Mouse (Mus musculus): ENCODE measurements around the gene Fam160a2. TPM values are rescaled to one million over a fixed set of nuclear protein-coding genes. Genes with fewer than 3 reads are reported as not detected.

The Fam160a2 gene
- polyA plus RNA-seq, 1 experiment from 2014 or later: 40.1 TPM

DNA sequence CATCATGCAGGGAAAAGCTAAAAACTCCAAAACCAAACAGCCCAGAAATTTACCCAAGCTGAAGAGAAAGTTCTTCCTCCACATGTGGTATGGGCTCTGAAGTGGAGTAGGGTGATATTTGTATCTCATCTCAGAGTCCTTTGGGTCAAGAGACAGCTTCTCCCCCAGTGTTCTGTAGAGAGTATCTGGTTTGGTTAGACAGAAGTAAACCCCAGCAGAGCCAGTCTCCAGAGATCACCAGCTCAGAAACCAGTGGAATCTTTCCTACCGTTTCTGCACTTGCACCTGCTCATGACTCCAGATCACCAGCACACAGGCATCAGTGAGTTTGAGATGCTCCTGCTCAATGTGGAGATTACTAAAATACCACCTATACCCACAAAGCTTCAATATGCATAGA, 65.8 kb downstream of the Fam160a2 start, which contains the start of gene Olfr690:
Olfr690 (minus strand) TSS at position 101 of the 400 bp plus-strand sequence.
- no peak within 1 kb of the TSS for H3K27ac ChIP-seq (ENCODE audit: low read length)
- H3K9me3 ChIP-seq (replicated peaks; ENCODE audit: control insufficient read depth, low read length): no peaks in the 10 kb centered on the region
- H3K4me1 ChIP-seq (ENCODE audit: control insufficient read depth, insufficient read depth, low read length): no peaks in the 10 kb centered on the region
- H3K4me2 ChIP-seq (ENCODE audit: low read depth, low read length): no peak within 1 kb of the TSS
- no peaks in the 10 kb centered on the region for H3K36me3 ChIP-seq (ENCODE audit: control insufficient read depth, insufficient read depth, low read length)
- WGBS: 85% methylated on average over 1 of the region's 1 CpGs
- no peak for ATAC-seq (ENCODE audit: insufficient read depth, low FRiP score)
- no peak within 1 kb of the TSS for H3K9ac ChIP-seq (ENCODE audit: low read length)
- H3K27me3 ChIP-seq (ENCODE audit: control insufficient read depth, insufficient read depth, low read length): no peaks in the 10 kb centered on the region
- no peak within 1 kb of the TSS for H3K4me3 ChIP-seq (replicated peaks; ENCODE audit: low read length)

DNA sequence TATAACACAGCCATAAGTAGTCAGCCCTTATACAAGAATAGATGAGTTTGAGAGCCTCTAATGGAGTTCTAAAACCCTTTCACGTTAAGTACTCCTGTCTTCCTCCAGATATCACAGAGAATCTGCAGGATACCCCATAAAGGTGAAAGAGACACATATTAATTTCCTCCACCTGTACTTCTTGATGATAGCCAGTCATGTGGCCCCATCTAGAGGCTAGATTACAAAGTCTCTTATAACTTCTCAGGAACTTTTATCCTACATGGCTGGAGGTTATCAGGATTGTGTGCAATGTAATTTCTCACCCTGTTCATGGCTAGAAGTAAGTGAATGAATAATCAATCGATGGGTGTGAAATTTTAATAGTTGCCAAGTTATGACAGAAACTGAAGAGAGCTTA, 74.6 kb downstream of the Fam160a2 start:
- Histone ChIP-seq H3K9me3 (replicated peaks; ENCODE audit: control insufficient read depth, low read length) (no peaks in the 10 kb centered on the region), H3K4me3 (replicated peaks; ENCODE audit: low read length) (no peak overlapping the region), H3K4me2 (ENCODE audit: low read depth, low read length) (no peak overlapping the region), H3K4me1 (ENCODE audit: control insufficient read depth, insufficient read depth, low read length) (no peaks in the 10 kb centered on the region), H3K27ac (ENCODE audit: low read length) (no peak overlapping the region), H3K36me3 (ENCODE audit: control insufficient read depth, insufficient read depth, low read length) (no peaks in the 10 kb centered on the region), H3K27me3 (ENCODE audit: control insufficient read depth, insufficient read depth, low read length) (no peaks in the 10 kb centered on the region), H3K9ac (ENCODE audit: low read length) (no peak overlapping the region)
- WGBS: 73% methylated on average over 2 of the region's 2 CpGs
- no peak for ATAC-seq (ENCODE audit: insufficient read depth, low FRiP score)

Other genes starting within 250 kb of the Fam160a2 start
- gene Olfr684, start 236.4 kb downstream of the Fam160a2 start, polyA plus RNA-seq (2015; fragmentation: Nextera tagmentation; extraction: Ambion mirVana): not detected in 2 replicates
- gene Olfr685, start 214.0 kb downstream of the Fam160a2 start, polyA plus RNA-seq (2015; fragmentation: Nextera tagmentation; extraction: Ambion mirVana): not detected in 2 replicates
- gene Olfr686, start 192.6 kb downstream of the Fam160a2 start, polyA plus RNA-seq (2015; fragmentation: Nextera tagmentation; extraction: Ambion mirVana): not detected in 2 replicates
- not detected in 2 replicates for gene Olfr688, start 112.0 kb downstream of the Fam160a2 start, polyA plus RNA-seq (2015; fragmentation: Nextera tagmentation; extraction: Ambion mirVana)
- not detected in 2 replicates for gene Olfr689, start 88.9 kb downstream of the Fam160a2 start, polyA plus RNA-seq (2015; fragmentation: Nextera tagmentation; extraction: Ambion mirVana)
- not detected in 2 replicates for gene Olfr690, start 66.0 kb downstream of the Fam160a2 start, polyA plus RNA-seq (2015; fragmentation: Nextera tagmentation; extraction: Ambion mirVana)
- not detected in 2 replicates for gene Olfr691, start 57.8 kb downstream of the Fam160a2 start, polyA plus RNA-seq (2015; fragmentation: Nextera tagmentation; extraction: Ambion mirVana)
- not detected in 2 replicates for gene Olfr692, start 31.8 kb downstream of the Fam160a2 start, polyA plus RNA-seq (2015; fragmentation: Nextera tagmentation; extraction: Ambion mirVana)
- gene Gm5901, start 25.0 kb downstream of the Fam160a2 start, polyA plus RNA-seq (2015; fragmentation: Nextera tagmentation; extraction: Ambion mirVana): not detected in 2 replicates
- not detected in 2 replicates for gene Cnga4, start 4.5 kb upstream of the Fam160a2 start, polyA plus RNA-seq (2015; fragmentation: Nextera tagmentation; extraction: Ambion mirVana)
- gene Cckbr, start 25.7 kb upstream of the Fam160a2 start, polyA plus RNA-seq (2015; fragmentation: Nextera tagmentation; extraction: Ambion mirVana): 1.1 and 1.3 TPM in 2 replicates
- gene Cavin3, start 82.2 kb upstream of the Fam160a2 start, polyA plus RNA-seq (2015; fragmentation: Nextera tagmentation; extraction: Ambion mirVana): 118 and 135 TPM in 2 replicates
- gene Smpd1, start 154.3 kb upstream of the Fam160a2 start, polyA plus RNA-seq (2015; fragmentation: Nextera tagmentation; extraction: Ambion mirVana): 43.3 and 48.7 TPM in 2 replicates
- 36.2 and 38.7 TPM in 2 replicates for gene Apbb1, start 181.6 kb upstream of the Fam160a2 start, polyA plus RNA-seq (2015; fragmentation: Nextera tagmentation; extraction: Ambion mirVana)
- gene Hpx, start 200.1 kb upstream of the Fam160a2 start, polyA plus RNA-seq (2015; fragmentation: Nextera tagmentation; extraction: Ambion mirVana): 10.8 and 15.1 TPM in 2 replicates
- 29.4 and 29.7 TPM in 2 replicates for gene Trim3, start 233.5 kb upstream of the Fam160a2 start, polyA plus RNA-seq (2015; fragmentation: Nextera tagmentation; extraction: Ambion mirVana)
- gene Timm10b, start 240.0 kb upstream of the Fam160a2 start, polyA plus RNA-seq (2015; fragmentation: Nextera tagmentation; extraction: Ambion mirVana): 182 and 183 TPM in 2 replicates
- gene Arfip2, start 240.4 kb upstream of the Fam160a2 start, polyA plus RNA-seq (2015; fragmentation: Nextera tagmentation; extraction: Ambion mirVana): 77.9 and 78.4 TPM in 2 replicates
- 21.1 and 37.0 TPM in 2 replicates for gene Gm45799, start 240.5 kb upstream of the Fam160a2 start, polyA plus RNA-seq (2015; fragmentation: Nextera tagmentation; extraction: Ambion mirVana)